Mouse (Mus musculus): ENCODE results near the gene Rab13.
"Not testable (repeated sequence)": the region's sequence is repeated elsewhere in the genome, so short reads cannot be mapped to it uniquely, and the experiment has no call there.

Rab13 gene

DNA sequence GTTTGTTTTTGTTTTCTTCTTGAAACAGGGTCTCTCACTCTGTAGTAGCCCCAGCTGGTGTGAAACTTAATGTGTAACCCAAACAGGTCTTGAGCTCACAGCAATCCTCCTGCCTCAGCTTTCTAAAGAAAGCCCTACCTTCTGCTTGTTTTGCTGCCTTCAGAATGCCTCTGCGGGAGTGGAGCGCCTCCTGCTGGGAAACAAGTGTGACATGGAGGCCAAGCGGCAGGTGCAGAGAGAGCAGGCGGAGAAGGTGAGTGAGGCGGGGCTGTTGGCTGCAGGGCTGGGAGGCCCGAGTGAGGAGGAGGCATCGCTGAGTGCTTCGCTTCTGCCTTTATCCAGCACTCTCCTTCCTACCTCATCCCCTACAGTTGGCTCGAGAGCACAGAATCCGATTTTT lies 10.8 kb downstream of the Rab13 start:
- DNase-seq (ENCODE audit: low read depth, low spot score), result no peak

DNA sequence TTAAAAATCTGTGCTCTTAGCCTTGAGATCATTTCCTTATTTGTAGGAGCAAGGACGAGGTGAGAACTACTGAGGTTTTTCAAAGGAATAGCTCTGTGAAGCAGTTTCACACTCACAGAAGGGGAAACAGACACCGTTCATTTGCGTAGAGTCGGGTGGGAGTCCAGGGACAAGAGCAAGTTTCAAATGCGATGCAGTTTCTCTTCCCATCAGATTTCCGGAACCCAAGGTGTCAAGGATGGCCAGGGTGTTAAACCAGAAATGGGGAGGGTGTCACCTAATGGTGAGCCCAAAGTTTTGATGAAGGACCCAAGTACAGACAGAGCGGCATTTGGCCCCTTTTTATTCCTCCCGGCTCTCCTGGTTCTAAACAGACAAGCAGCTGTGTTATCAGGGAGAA lies 17.6 kb downstream of the Rab13 start:
- DNase-seq (ENCODE audit: low read depth, low spot score), result no peak

DNA sequence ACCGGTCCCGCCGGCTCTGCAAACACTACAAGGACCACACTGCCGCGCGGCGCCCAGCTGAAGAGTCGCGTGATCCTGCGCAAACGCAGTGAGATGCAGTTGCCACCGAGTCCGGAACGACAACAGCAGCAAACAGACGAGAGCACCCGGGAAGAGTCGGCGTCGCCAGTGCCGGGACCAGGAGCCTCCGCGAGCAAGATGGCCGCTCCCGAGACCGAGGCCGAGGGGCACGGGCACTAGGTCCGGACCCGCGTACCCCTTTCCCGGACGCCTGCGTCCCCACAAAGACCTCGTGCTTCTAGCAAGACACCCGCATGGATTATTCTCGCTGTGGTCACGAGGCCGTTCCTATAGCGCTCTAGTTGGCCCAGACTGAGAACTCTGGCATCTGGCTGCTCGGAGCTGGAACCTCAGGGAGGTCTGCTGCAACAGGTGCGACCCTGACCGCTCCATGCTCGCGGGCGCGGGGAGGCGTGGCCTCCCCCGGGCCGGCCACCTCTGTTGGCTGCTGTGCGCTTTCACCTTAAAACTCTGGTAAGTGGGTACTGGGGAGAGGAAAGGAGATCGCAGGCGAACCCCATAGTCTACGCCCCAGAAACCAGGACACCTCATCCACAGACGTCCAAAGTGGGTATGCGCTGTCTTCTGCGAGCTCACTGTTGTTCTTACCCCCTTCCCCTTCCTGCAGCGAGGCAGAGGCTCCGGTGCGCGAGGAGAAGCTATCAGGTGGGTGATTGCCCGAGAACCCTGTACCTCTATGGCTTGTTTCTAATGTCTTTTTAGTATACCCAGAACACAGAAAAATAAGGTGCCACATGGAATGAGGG lies 18.2 kb downstream of the Rab13 start, which contains the start of gene Jtb:
Jtb (plus strand) TSS at position 91 of the 827 bp plus-strand sequence.
- peak; percentile 95 for DNase-seq (ENCODE audit: low read depth, low spot score)

DNA sequence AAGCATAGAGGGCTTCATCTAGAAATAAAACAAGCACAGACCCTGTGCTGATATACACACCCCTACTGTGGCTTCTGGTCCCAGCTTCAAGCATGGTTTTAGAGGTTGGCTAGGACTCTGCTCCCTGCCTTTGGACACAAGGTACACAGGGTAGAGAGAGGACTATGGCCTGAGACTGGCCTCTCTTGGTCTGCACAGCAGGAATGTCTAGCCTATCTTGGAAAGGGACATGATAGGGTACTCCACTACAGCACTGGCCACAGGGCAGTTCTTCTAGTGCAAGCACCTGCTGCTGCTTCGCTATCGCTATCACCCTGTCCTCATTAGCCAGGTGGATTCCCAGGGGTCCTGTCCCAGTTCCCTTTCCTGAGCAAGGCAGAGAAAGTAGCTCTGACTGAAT lies 27.8 kb downstream of the Rab13 start:
- no peak for DNase-seq (ENCODE audit: low read depth, low spot score)

DNA sequence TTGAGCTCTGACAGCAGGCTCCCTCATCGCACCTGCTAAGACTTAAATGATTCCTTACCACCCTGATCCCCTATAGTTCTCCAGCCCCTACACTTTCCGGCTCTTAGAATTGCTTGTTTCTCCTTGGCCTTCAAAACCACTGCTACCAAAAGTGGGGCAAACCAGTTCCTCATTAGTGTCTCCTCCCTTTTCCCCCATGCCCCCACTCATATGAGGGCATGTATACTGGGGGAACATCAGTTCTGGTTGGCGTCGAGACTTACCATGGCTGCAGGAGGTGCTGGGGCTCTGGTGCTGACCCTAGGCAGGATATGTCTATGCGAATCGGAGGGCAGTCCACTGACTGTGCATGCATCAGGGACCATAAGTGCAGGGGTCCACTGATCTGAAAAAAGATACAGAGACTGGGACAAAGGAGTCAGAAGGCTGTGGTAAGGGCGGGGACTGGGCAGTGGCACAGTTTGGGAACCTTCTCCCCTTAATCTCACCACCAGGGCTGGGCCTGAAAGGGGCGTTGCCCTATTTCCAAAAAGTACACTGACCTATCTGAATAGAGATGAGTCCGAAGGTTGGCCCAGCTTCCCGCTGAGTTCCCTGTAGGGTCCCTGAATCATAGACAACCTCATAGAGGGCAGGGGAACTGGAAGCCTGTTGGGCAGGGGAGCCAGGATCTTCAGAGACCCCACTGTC lies 28.3 kb downstream of the Rab13 start:
- no peak for DNase-seq (ENCODE audit: low read depth, low spot score)

DNA sequence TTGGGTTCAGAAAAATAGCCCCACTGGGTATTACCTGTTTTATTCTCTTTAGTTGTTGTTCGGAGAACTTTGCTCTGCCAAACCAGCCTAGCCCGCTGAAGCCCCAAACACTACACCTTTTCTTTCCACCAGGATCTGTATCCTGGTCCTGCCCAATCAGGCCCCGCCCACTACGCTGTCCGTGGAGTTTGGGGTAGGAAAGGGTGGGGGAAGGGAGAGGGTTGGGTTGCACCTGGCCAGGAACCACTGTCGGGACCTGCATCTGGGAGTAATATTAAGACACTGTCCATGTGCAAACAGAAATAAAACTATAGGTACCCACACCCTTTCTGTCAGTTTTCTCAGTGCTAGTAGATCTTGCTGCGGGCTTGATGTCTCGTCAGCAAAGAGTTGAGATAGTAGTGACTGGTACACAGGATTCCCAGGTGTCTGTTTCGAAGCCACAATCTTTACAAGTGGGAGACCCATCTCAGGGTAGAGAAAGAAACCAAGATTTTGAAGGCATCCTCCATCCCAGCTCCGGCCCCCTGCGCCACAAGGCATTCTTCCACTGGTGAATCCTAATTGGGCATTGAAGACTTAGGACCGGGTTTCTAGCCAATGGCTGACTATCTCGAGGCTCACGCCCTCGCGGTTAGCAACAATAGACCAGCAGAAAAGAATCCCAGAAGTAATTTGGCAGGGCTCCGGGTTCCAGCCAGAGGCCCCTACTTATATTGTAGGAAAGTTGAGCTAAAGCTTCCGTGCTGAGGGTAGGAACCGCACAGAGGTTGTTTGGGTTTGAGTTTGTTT lies 29.7 kb downstream of the Rab13 start, which contains the start of gene Creb3l4:
Creb3l4 (minus strand) TSS at position 529 of the 792 bp plus-strand sequence.
- no peak for DNase-seq (ENCODE audit: low read depth, low spot score)

DNA sequence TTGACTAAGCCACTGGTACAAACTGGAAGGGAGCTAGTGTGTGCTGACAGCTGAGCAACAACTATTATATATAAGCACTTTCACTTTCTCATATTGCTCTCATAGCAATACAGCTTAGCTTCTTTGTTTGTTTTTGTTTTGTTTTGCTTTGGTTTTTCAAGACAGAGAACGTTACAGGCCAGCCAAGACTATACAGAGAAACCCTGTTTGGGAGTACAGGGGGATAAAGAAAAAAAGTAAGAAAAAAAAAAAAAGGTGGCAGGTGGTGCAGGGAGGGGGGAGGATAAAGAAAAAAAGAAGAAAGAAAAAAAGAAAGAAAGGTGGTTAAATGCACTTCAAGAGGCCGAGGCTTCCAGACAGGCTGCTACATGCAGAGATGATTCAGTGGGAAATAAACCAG lies 31.9 kb downstream of the Rab13 start:
- no peak for DNase-seq (ENCODE audit: low read depth, low spot score)

DNA sequence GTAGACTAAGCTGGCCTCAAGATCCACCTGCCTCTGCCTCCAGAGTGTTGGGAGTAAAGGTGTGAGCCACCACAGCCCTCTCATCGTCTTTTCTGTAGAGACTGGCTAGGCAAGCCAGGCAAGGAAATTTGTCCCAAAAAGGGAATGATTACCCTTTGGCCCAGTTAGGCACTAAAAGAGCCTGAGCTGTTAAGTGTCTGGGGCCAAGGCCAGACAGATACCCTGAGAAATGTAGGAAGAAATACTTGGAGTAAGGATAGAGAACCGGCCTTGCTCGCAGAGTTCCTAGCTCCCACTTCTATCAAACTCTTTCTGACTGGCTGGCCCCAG lies 34.1 kb downstream of the Rab13 start:
- no peak for DNase-seq (ENCODE audit: low read depth, low spot score)

DNA sequence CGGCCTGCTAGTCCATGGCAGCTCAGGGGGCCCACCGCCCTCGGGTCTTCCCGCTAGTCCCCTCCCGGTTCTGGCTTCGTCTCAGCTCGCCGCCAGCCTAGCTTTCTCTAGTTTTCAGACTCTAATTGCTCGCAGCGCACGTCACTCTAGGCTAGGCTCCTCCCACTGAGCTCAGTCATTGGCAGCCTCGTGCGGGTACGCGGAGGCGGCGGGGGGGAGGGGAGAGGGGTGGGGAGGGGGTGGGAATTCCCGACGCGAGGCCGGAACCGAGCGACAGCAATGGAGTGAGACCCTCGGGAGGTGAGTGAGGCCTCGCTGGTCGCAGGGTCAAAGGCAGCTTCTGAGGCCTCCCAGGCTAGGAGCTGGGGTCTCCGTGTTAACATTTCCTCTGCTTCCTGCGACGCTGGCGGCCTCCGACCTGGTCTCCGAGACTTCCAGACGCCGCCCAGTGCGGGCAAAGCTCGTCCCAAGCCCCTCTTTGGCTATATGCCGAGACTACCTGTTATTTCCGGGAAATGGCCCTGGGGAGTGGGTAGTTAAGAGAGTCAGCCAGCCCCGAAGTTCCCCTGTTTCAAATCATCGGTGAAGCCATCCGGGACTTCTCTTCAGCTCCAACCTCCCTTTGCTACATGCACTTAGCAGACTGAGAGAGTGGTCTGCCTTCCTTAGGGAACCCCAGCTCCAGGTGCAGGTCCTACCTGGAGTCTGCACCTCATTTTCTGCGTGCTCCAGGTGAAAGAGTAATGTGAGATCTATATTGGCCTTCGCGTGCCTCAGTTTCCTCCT lies 34.7 kb downstream of the Rab13 start, which contains the start of gene Slc39a1:
Slc39a1 (plus strand) TSS at position 213 of the 786 bp plus-strand sequence.
- peak; percentile 92 for DNase-seq (ENCODE audit: low read depth, low spot score)

DNA sequence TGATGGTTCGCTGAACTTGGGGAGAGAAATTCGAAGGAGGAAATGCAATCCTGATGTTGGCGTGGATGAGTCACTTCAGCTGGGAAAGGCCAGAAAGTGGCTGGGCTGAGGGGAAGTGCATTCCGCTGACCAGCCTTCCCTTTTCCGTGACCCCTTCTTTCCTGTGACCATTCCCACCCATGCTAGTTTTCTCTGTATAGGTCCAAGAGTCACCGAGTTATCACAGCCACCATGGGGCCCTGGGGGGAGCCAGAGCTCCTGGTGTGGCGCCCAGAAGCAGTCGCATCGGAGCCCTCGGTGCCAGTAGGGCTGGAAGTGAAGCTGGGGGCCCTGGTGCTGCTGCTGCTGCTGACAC lies 35.2 kb downstream of the Rab13 start:
- no peak for DNase-seq (ENCODE audit: low read depth, low spot score)

DNA sequence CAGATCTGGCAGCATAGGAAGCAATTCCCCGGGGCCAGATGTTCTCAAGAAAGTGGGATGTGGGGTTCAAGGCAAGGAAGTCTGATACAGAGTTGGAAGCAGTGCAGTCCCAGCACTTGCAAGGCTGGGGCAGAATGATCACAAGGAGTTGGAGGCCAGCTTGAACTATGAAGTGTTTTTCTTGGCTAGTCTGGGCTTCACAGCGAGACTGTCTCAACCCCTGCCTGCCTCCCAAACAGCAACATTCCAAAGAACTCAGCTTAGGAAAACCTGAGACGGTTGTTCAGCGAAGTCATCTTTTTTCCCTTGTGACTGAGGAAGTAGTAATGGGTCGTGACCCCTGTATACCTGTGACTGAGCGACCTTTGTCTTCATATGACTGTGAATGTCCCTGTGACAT lies 37.3 kb downstream of the Rab13 start:
- DNase-seq (ENCODE audit: low read depth, low spot score), result no peak

DNA sequence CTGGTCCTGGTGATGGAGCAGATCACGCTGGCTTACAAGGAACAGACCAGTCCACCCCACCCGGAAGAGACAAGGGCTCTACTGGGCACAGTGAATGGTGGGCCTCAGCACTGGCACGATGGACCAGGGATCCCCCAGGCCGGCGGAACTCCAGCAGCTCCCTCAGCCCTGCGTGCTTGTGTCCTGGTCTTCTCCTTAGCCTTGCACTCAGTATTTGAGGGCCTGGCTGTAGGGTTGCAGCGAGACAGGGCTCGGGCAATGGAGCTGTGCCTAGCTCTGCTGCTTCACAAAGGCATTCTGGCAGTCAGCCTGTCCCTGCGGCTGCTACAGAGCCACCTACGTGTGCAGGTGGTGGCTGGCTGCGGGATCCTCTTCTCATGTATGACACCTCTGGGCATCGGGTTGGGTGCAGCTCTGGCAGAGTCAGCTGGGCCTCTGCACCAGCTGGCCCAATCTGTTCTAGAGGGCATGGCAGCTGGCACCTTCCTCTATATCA lies 38.3 kb downstream of the Rab13 start:
- not testable (repeated sequence) for DNase-seq (ENCODE audit: low read depth, low spot score)

DNA sequence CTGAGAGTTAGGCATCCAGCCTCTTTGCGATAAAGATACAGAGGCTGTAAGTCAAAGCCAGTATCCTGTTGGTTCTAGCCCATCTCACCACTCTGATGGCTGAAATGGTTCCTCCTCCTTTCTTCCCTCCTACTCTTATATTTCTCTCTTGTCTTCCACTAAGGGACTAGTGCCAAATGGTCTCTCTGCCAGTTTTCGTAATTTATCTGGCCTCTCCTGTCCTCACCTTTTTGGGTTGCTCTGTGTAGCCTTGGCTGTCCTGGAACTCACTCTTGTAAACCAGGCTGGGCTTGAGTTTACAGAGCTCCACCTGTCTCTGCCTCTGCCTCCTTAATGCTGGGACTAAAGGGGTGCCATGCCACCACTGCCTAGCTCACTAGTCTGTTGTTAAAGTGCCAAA lies 39.2 kb downstream of the Rab13 start:
- DNase-seq (ENCODE audit: low read depth, low spot score), result not testable (repeated sequence)

DNA sequence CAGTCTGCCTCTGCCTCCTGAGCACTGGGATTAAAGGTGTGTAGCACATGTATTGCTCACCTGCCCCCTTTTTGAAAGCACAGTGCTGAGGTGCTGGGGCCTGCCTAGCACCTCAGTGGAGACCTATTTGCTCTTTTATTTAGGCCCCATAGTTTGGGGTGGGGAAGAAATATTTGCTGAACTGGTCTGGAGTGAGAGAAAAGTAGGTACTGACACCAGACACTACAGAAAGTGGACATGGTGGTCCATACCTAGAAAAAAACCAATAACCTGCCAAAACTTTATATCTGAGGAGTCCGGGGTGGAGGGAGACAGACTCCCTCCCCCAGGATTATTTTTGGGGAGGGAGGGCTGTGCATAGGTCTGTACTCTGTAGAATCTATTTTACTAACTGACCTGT lies 39.7 kb downstream of the Rab13 start:
- DNase-seq (ENCODE audit: low read depth, low spot score), result not testable (repeated sequence)

DNA sequence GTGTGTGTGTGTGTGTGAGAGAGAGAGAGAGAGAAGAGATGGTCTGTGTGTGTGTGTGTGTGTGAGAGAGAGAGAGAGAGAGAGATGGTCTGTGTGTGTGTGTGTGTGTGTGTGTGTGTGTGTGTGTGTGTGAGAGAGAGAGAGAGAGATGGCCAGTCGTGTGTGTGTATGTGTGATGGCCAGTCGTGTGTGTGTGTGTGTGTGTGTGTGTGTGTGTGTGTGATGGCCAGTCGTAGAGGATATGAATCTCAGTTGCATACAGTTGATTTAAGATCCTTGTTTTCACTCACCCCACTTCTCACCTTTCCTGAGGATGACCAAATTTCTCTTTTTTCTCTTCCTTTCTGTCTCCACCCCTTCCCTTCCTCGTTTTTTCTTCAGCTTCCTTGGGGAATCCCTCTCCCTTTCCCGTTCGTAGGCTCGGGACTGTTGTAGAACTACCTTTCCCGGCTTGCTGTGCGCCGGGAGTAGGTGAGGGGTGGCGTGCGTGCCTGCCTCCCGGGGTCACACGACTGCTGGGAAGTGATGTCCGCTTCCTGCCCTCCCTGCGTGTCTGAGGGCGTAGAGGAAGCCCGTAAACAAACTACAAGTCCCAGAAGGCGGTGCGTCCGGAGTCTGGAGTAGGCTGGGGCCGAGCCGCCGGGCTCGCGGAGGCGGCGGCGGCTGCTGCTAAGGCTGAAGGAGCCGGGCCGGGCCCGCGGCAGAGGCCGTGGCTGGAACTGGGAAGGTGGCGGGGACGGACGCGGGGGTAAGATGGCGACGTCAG lies 40.3 kb downstream of the Rab13 start, which contains the start of gene Crtc2:
Crtc2 (plus strand) TSS at position 511 of the 766 bp plus-strand sequence.
- DNase-seq (ENCODE audit: low read depth, low spot score), result peak; percentile 97

DNA sequence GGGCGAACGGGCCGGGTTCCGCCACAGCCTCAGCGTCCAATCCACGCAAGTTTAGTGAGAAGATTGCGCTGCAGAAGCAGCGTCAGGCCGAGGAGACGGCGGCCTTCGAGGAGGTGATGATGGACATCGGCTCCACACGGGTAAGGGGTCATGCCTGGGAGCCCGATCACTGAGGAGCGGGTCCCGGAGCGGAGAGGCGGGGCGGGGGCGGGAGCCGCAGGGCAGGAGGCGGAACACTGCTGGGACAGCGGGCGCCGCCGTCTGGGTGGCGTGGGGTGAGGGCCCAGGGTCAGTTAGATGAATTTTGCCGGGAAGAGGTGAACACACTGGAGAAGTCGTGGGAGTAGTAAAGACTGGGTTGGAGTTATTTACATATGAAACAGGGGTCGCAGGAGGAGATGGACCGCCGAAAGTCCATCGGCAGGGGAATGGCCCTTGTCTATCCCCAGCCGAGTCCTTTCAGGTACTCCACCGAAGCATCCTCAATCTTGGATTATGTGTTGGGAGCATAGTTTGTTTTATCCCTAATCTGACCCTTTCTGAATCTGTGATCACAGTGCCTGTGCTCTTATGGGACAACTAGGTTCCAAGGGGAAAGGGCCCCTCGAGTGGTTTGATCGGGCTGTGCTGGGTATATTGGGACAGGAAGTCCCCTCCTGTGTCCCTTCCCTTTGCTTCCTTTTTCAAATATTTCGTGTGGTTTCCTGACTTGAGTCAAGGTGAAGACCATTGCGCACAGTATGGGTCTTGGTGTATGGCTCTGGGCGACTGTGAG lies 41.1 kb downstream of the Rab13 start:
- no peak for DNase-seq (ENCODE audit: low read depth, low spot score)

DNA sequence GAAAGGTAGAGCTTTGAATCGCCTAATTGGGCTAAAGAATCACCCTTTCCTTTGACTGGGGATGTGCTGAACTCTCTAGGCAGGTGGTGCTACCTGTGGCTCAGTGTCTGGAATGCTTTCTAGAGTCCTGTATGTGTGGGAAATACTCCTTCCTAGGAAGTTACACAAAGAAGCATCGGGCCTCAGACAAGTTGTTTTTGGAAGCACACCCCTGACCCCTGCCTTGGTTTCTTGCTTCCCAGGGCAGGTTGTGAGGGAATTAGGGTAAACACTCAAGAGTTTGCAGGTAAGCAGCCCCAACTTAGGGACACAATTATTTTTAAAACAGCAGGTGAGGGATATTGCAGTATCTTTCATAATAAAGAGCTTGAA lies 41.7 kb downstream of the Rab13 start:
- DNase-seq (ENCODE audit: low read depth, low spot score), result no peak

DNA sequence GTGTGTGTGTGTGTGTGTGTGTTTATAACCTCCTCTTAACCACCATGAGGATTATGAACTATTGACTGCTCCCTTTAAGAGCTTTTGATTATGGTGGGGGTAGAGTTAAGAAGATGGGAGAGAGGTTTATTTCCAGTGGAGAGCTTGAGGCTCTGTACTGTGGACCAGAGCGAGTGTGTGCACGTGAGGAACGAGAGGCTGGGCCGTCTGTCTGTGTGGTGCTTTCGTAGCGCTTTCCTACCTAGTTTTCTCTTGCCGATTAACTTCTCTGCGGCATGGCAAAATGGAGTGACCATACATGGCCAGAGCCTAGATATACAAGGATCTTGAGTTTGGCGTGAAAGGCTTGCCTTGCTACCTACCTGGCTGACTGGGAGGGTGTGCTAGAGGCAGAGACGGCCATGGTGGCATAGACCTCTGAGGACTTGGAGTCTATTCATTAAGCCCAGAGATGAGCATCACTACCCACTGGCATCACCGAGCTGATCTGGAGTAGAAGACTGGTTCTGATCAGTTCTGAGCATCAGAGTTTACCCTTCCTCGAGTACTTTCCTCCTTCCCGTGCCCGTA lies 42.4 kb downstream of the Rab13 start:
- DNase-seq (ENCODE audit: low read depth, low spot score), result no peak

Data from skeletal muscle tissue, adult 2 months (tissue).